Mouse (Mus musculus) inflammation-experienced regulatory T-cells, adult 6 months (primary cell): ENCODE results near the gene Ptprk. TPM values are rescaled to one million over a fixed set of nuclear protein-coding genes. Genes with fewer than 3 reads are reported as not detected.

Experiments
- ATAC-seq: one replicate; pipeline ENCODE4 v1.8.0; 2017
- polyA plus RNA-seq, 3 experiments: library from polyadenylated mRNA; unstranded; fragments of 100-300 nt; shearing (Covaris generic); gene quantifications; one replicate each; pipeline ENCODE4 v1.2.1; 2017

Gene Ptprk
- polyA plus RNA-seq, result 1 to 10 TPM in 1 of 3 experiments, under 1 TPM in 1, not detected in 1; 0.17 to 5.3 TPM

GRCm38 (mm10) chr10:28074653-28075451, at the start of gene Ptprk:
Ptprk (plus strand) TSS chr10:28074820.
- no peak for ATAC-seq

GRCm38 (mm10) chr10:28027791-28028190, 46.8 kb upstream of the Ptprk start:
- no peak for ATAC-seq

GRCm38 (mm10) chr10:28036456-28036855, 38.2 kb upstream of the Ptprk start:
- no peak for ATAC-seq

- ATAC-seq, result no peak
Observed at GRCm38 (mm10) chr10:28054764-28055163, 19.9 kb upstream of the Ptprk start.

- ATAC-seq, result no peak
Observed at GRCm38 (mm10) chr10:28059222-28059621, 15.4 kb upstream of the Ptprk start.

GRCm38 (mm10) chr10:28067997-28068396, 6.6 kb upstream of the Ptprk start:
- ATAC-seq, result no peak

- no peak for ATAC-seq
Observed at GRCm38 (mm10) chr10:28073991-28074652, 498 bp upstream of the Ptprk start.

GRCm38 (mm10) chr10:28075491-28076035, 943 bp downstream of the Ptprk start:
- no peak for ATAC-seq

- no peak for ATAC-seq
Observed at GRCm38 (mm10) chr10:28076036-28076855, 1.6 kb downstream of the Ptprk start.

- ATAC-seq, result no peak
Observed at GRCm38 (mm10) chr10:28078270-28078669, 3.6 kb downstream of the Ptprk start.

- no peak for ATAC-seq
Observed at GRCm38 (mm10) chr10:28081221-28081620, 6.6 kb downstream of the Ptprk start.

- ATAC-seq, result no peak
Observed at GRCm38 (mm10) chr10:28083183-28083582, 8.6 kb downstream of the Ptprk start.

- no peak for ATAC-seq
Observed at GRCm38 (mm10) chr10:28083625-28084024, 9.0 kb downstream of the Ptprk start.

- ATAC-seq, result no peak
Observed at GRCm38 (mm10) chr10:28087341-28087740, 12.7 kb downstream of the Ptprk start.

- ATAC-seq, result no peak
Observed at GRCm38 (mm10) chr10:28087749-28088148, 13.1 kb downstream of the Ptprk start.

GRCm38 (mm10) chr10:28096007-28096406, 21.4 kb downstream of the Ptprk start:
- no peak for ATAC-seq

GRCm38 (mm10) chr10:28097637-28098036, 23.0 kb downstream of the Ptprk start:
- ATAC-seq, result no peak

GRCm38 (mm10) chr10:28098923-28099322, 24.3 kb downstream of the Ptprk start:
- ATAC-seq, result no peak

GRCm38 (mm10) chr10:28103406-28103906, 28.8 kb downstream of the Ptprk start:
- no peak for ATAC-seq

GRCm38 (mm10) chr10:28103924-28104323, 29.3 kb downstream of the Ptprk start:
- no peak for ATAC-seq

GRCm38 (mm10) chr10:28105247-28105646, 30.6 kb downstream of the Ptprk start:
- ATAC-seq, result no peak

GRCm38 (mm10) chr10:28112826-28113589, 38.4 kb downstream of the Ptprk start:
- ATAC-seq, result no peak
